Comparison of ENCODE assay signal across 15 mouse cellular contexts in genomic region chr3:34661341-34662007, GRCm38 (mm10). TPM values are rescaled to one million over a fixed set of nuclear protein-coding genes. Genes with fewer than 3 reads are reported as not detected.
DNase-seq lines count a peak whose midpoint lies in the region; ATAC-seq and TF ChIP-seq lines count a peak whose summit lies in the region.
"Had no signal": no experiment of that assay in that cellular context is flagged by ENCODE, and none has a peak within 500 bp of the region (broad histone marks: within the 10 kb centered on the region; RNA-seq: fewer than 3 reads in every experiment).

No protein-coding gene starts in this region.

- H3K4me2 ChIP-seq in forebrain, embryonic 16.5 days (ENCODE audit: low read length): peak overlapping the region; percentile 80
- H3K4me2 ChIP-seq in midbrain, embryonic 14.5 days (ENCODE audit: low read length): peak overlapping the region; percentile 83
- no peak overlapping the region for H3K4me2 ChIP-seq in stomach, embryonic 16.5 days (ENCODE audit: low read depth, low read length)
- H3K4me2 ChIP-seq: limb, embryonic 12.5 days; lung, embryonic 15.5 days had no signal

- TF ChIP-seq CTCF in layer of hippocampus, adult 2 months (conservative IDR thresholded peaks at IDR 0.05): no peak
- TF ChIP-seq CTCF in kidney, adult 2 months (conservative IDR thresholded peaks at IDR 0.05; ENCODE audit: insufficient read depth, insufficient read length, low read depth, low read length): no peak

- TF ChIP-seq POLR2A in kidney, adult 2 months (IDR thresholded peaks at IDR 0.05; ENCODE audit: low read depth, low read length): no peak

- peaks cover 66% of the 10 kb centered on the region for H3K4me1 ChIP-seq in forebrain, embryonic 16.5 days (replicated peaks; ENCODE audit: control insufficient read depth, insufficient read depth, low read length)
- H3K4me1 ChIP-seq in midbrain, embryonic 14.5 days (ENCODE audit: control insufficient read depth, insufficient read depth, low read length): peaks cover 35% of the 10 kb centered on the region
- H3K4me1 ChIP-seq in stomach, embryonic 16.5 days (ENCODE audit: control insufficient read depth, insufficient read depth, low read length): no peaks in the 10 kb centered on the region
- H3K4me1 ChIP-seq in kidney, adult 2 months (ENCODE audit: control insufficient read depth, insufficient read depth, low read length): no peaks in the 10 kb centered on the region

- H3K4me3 ChIP-seq in layer of hippocampus, adult 2 months: peak overlapping the region; percentile 22
- peak overlapping the region; percentile 4; the same call in 1 of the 2 replicates for H3K4me3 ChIP-seq in forebrain, embryonic 16.5 days (replicated peaks; ENCODE audit: low read length)
- H3K4me3 ChIP-seq in midbrain, embryonic 14.5 days (replicated peaks; ENCODE audit: low read depth, low read length): peak overlapping the region; percentile 38
- H3K4me3 ChIP-seq in stomach, embryonic 16.5 days (replicated peaks; ENCODE audit: low read length): peak overlapping the region; percentile 10; the same call in 1 of the 2 replicates
- no peak overlapping the region for H3K4me3 ChIP-seq in kidney, adult 2 months (ENCODE audit: insufficient read depth, low read depth, low read length)
- H3K4me3 ChIP-seq: limb, embryonic 12.5 days; lung, embryonic 15.5 days had no signal

- ATAC-seq in forebrain, embryonic 16.5 days: no peak
- no peak for ATAC-seq in midbrain, embryonic 14.5 days (ENCODE audit: low FRiP score, low TSS enrichment)
- no peak for ATAC-seq in stomach, embryonic 16.5 days (ENCODE audit: insufficient read depth, low FRiP score)

- WGBS in forebrain, embryonic 16.5 days: 1% methylated on average over 32 of the region's 32 CpGs
- 2% methylated on average over 32 of the region's 32 CpGs for WGBS in midbrain, embryonic 14.5 days
- WGBS in stomach, embryonic 16.5 days: 11% methylated on average over 32 of the region's 32 CpGs
- 5% methylated on average over 32 of the region's 32 CpGs for WGBS in kidney, adult 2 months

- H3K27me3 ChIP-seq in forebrain, embryonic 16.5 days (replicated peaks; ENCODE audit: control insufficient read depth, insufficient read depth, low read length): no peaks in the 10 kb centered on the region
- H3K27me3 ChIP-seq in midbrain, embryonic 14.5 days (ENCODE audit: control insufficient read depth, insufficient read depth, low read length): peaks cover 29% of the 10 kb centered on the region
- H3K27me3 ChIP-seq in stomach, embryonic 16.5 days (ENCODE audit: control insufficient read depth, insufficient read depth, low read length): peaks cover 74% of the 10 kb centered on the region
- peaks cover 17% of the 10 kb centered on the region for H3K27me3 ChIP-seq in kidney, adult 2 months (replicated peaks; ENCODE audit: control insufficient read depth, insufficient read depth, low read length)

- H3K9me3 ChIP-seq in forebrain, embryonic 16.5 days (ENCODE audit: control insufficient read depth, low read length): no peaks in the 10 kb centered on the region
- H3K9me3 ChIP-seq in midbrain, embryonic 14.5 days (ENCODE audit: control insufficient read depth, low read length): no peaks in the 10 kb centered on the region
- H3K9me3 ChIP-seq in stomach, embryonic 16.5 days (replicated peaks; ENCODE audit: control insufficient read depth, low read length): no peaks in the 10 kb centered on the region
- H3K9me3 ChIP-seq: limb, embryonic 12.5 days; lung, embryonic 15.5 days had no signal

- no peak for DNase-seq in layer of hippocampus, adult 2 months (ENCODE audit: low spot score in 2 of 2)
- no peak for DNase-seq in layer of hippocampus, adult 9-11 months
- DNase-seq in midbrain, embryonic 14.5 days: peak; percentile 73
- no peak for DNase-seq in kidney, adult 2 months
- DNase-seq in MN1 (ENCODE audit: low spot score): no peak
- DNase-seq in heart, adult 9 months (ENCODE audit: low spot score in 2 of 2): no peak
- DNase-seq: adrenal gland, postnatal 25 days; cerebellum, adult 9-10 months; right cerebral cortex, postnatal 4 days; thymus, adult 2 months had no signal

- peak overlapping the region; percentile 40 for H3K9ac ChIP-seq in forebrain, embryonic 16.5 days (replicated peaks; ENCODE audit: low read depth, low read length)
- peak overlapping the region; percentile 38 for H3K9ac ChIP-seq in midbrain, embryonic 14.5 days (replicated peaks; ENCODE audit: low read length)
- no peak overlapping the region; the same call in 1 of the 2 replicates for H3K9ac ChIP-seq in stomach, embryonic 16.5 days (ENCODE audit: low read length)
- H3K9ac ChIP-seq: limb, embryonic 12.5 days; lung, embryonic 15.5 days had no signal

- no peaks in the 10 kb centered on the region for H3K36me3 ChIP-seq in forebrain, embryonic 16.5 days (ENCODE audit: control insufficient read depth, insufficient read depth)
- no peaks in the 10 kb centered on the region for H3K36me3 ChIP-seq in midbrain, embryonic 14.5 days (ENCODE audit: control insufficient read depth, insufficient read depth, low read length)
- no peaks in the 10 kb centered on the region for H3K36me3 ChIP-seq in stomach, embryonic 16.5 days (ENCODE audit: control insufficient read depth, insufficient read depth, low read length)
- H3K36me3 ChIP-seq in kidney, adult 2 months (ENCODE audit: control insufficient read depth, insufficient read depth, low read length): no peaks in the 10 kb centered on the region
- H3K36me3 ChIP-seq: limb, embryonic 12.5 days; lung, embryonic 15.5 days had no signal

- H3K27ac ChIP-seq in layer of hippocampus, adult 2 months: peak overlapping the region; percentile 93
- H3K27ac ChIP-seq in forebrain, embryonic 16.5 days (ENCODE audit: low read length): peak overlapping the region; percentile 92
- H3K27ac ChIP-seq in midbrain, embryonic 14.5 days (replicated peaks; ENCODE audit: low read depth, low read length): peak overlapping the region; percentile 89
- H3K27ac ChIP-seq in stomach, embryonic 16.5 days (ENCODE audit: low read length): peak overlapping the region; percentile 29; the same call in 1 of the 2 replicates
- H3K27ac ChIP-seq in kidney, adult 2 months (ENCODE audit: insufficient read depth, low read depth, low read length): no peak overlapping the region
- H3K27ac ChIP-seq: limb, embryonic 12.5 days; lung, embryonic 15.5 days had no signal

RNA-seq across cellular contexts. Expression of gene Sox2, which starts 11.3 kb away (rescaled TPM):
- 10 to 100 TPM; 41.1 to 45.9 TPM for total RNA-seq in layer of hippocampus, adult 2 months (2021)
- 20.8 and 24.0 TPM in 2 replicates for polyA plus RNA-seq in forebrain, embryonic 16.5 days (2015; fragmentation: Nextera tagmentation; extraction: Ambion mirVana)
- 16.8 and 22.4 TPM in 2 replicates for polyA plus RNA-seq in midbrain, embryonic 14.5 days (2014; fragmentation: Nextera tagmentation; extraction: Ambion mirVana)
- polyA plus RNA-seq in stomach, embryonic 16.5 days (2015; fragmentation: Nextera tagmentation; extraction: Ambion mirVana): 7.7 and 8.6 TPM in 2 replicates
- polyA plus RNA-seq in kidney, adult 2 months (2012; rRNA removed): 0.03 TPM in 1 of 2 replicates, not detected in the other
- total RNA-seq: hematopoietic stem cell, adult 5-6 weeks had no signal
